Mouse (Mus musculus): ENCODE measurements around the gene 2610001J05Rik.
"Not testable (repeated sequence)": the region's sequence is repeated elsewhere in the genome, so short reads cannot be mapped to it uniquely, and the experiment has no call there.

2610001J05Rik gene

DNA sequence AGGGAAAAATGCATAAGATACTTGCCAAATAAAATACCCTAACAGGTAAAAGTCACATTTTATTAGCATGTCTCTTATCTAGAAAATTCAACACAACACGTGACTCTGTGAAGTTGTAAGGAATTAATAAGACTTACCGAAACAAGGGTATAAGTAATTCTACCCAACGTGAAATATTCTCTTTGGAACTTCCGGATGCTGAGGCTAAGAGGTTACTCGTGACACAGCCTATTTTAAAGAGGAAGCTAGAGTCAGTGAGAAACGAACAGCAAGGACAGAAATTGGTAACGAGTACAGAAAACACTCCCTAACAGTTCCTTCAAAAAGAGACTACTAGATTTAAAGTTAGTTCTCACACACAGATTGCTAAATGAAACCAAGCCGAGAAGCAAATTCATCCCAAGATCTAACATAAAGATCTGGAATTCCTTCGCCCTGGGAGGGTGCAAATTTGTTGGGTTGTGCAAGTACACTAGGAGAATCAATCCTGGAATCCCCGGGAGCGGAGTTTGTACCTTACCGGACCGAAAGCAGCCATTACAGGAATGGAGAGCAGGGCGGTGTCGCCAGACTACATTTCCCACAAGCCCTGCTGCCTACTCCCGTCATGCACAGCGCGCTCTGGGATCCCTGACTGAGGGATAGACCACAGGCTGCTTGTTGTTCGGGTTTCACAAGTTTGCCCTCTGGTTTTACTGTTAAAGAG, at the start of gene 2610001J05Rik:
Gene 2610001J05Rik (minus strand): TSS at position 600 of the 706 bp plus-strand sequence.
- DNase-seq (ENCODE audit: low spot score in 2 of 2), result peak; percentile 75 to 91

DNA sequence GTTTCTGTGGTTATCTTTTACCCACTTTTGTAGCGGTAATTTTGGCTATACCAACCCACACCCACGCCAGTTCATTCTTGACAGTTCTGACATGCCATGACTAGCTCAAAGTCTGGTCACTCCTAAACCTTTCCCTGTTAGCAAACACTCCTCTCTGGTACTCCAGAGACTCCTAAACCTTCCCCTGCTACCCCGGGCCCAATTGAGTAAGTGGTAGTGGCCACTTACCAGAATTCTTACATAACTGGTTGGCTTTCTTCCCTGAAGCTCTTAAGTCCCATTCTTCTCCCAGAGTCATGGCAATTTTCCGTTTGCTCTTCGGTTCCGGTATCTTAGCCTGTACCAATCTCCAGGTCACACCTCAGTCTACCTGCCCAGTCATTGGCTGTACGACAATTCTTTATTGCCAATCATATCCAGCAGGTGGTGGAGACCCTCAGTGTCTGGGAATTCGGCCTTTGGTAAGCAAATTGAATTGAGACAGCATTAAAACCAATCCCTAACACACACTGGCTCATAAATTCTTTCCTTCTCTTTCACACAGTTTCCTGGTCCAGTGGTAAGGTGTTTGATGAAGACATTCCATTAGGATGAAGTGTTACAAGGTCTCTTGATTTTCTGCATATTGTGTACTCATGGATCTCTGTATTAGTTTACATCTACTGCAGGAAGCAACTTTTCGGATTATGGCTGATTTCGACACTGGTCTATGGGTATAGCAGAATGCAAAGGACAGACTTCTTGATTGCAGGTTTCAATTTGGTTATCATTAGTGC, 38.6 kb upstream of the 2610001J05Rik start:
- no peak for DNase-seq (ENCODE audit: low spot score in 2 of 2)

DNA sequence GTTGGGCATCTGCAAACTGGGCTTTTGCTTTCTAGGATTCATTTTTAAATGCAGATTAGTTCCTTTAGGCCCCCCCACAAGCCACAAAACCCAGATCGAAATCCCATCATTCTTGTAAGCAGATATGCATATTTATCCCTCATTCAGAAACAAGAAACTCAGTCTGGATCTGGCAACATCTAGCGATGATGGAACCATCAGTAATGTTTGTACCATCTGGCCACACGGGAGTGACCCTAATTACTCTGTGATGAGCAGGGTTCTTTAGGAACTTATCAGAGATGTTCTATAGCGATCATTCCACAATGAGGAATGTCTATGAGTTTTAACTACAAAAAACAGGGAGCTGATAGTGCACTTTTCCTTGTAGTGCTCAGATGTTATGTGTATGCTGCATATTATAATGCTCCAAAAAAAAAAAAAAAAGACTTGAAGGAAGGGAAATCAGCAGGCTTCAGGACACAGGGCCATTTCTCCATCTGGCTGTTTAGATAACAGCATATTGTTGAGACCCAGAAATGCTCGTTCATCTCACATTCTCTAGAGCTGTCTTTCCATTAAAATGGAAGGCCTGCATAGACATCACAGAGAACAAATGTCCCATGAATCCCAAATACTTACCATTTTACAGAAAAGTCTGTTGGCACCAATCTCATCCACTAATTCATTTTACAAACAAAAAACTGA, 31.8 kb upstream of the 2610001J05Rik start:
- no peak for DNase-seq (ENCODE audit: low spot score in 2 of 2)

DNA sequence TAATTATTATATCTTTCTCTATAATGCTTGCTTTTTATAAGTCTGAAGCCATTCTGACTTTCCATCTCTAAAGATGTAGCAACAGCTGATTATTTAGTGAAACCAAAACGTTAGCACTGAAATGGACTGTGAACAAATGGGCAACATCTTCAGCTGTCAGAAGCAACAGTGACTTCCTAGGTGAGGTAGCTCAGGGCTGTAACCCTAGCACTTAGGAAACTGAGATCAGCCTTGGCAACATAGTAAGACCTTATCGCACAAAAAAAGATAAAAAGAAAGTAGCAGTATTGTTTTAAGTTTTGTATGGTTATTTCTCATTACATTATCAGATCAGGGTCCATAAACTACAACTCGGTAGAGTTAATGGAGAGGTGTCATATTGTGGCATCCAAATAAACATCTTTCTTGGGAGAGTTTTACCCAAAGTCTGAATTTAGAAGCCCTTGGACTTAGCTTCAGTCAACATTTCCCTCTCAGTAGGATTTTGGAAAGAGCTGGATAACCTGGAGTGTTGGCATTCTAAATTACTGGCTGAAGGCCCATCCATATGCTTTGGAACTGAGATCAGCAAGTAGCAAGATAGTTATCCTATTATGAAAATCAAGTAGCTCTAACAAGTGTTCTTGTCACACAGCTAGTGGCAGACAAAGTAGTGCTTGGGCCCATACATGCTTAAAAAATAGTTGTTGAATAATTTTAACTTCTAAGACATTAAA, 13.7 kb upstream of the 2610001J05Rik start:
- no peak for DNase-seq (ENCODE audit: low spot score in 2 of 2)

DNA sequence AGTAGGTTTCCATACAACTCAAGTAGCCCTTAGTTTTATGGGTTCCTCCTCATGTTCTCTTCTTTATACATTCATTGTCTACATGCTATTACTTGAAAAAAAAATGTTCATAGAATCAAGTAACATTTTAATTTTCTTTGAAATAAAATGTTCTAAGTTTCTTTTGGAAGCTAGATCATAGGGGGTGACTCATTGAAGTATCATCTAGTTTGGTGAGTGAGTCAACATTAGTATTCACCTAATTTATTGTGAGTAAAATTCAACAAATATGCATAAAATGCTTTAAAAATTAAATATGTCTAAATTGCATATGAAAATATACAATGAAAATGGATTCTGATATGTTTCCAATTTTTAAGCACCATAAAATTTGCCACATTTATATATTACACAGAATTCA, 11.6 kb upstream of the 2610001J05Rik start:
- DNase-seq (ENCODE audit: low spot score in 2 of 2), result no peak

DNA sequence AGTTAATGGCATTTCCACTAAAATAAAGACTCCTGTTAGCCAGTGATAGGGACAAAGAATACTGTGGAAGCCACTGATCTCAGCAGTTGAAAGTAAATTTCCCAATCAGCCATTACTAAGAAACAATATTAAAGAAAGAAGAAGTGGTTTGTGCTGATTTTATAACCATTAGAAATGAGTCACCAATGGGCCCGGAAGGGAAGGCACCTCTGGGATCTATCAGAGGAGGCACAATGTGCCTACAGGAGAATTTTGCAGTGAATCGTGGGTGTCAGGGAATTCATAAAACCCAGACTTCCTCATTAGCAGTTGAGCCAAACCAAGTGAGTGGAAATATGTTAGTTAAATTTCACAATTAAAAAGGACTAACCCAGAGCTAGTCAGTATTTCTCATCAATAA, 2.6 kb upstream of the 2610001J05Rik start:
- DNase-seq (ENCODE audit: low spot score in 2 of 2), result no peak

DNA sequence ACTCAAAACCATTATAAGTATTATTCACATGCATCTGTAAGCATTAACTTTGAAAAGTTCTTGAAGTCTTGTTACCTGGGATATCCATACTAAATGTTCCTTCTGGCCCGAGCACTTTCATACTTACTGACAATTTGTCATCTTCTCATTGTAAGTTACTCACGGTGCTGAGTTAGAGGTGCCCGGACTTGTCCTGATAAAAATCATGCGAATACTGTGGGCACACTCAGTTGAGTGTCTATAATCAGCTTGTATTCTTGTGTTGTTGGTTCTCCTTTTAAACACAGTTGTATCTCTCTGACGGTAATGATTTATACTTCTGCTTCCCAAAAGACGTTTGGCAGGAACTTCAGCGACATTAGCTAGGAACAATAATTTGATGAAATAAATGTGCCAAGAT, 758 bp upstream of the 2610001J05Rik start:
- no peak for DNase-seq (ENCODE audit: low spot score in 2 of 2)

DNA sequence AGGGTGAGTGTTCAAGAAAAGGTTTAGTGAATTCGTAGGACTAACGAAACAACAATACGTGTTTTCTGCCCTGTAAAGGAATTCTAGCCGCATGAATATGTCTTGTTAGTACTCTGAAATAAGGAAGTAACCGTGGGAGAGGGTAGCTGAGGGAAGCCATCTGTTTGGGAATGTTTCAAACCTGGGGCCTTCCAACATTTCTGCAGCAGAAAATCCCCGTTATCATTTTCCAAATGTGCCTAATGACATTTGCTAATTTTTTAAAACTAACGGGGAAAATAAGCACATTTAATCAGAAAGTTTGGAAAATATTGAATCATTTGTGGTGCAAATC, 274 bp upstream of the 2610001J05Rik start:
- DNase-seq (ENCODE audit: low spot score in 2 of 2), result no peak

DNA sequence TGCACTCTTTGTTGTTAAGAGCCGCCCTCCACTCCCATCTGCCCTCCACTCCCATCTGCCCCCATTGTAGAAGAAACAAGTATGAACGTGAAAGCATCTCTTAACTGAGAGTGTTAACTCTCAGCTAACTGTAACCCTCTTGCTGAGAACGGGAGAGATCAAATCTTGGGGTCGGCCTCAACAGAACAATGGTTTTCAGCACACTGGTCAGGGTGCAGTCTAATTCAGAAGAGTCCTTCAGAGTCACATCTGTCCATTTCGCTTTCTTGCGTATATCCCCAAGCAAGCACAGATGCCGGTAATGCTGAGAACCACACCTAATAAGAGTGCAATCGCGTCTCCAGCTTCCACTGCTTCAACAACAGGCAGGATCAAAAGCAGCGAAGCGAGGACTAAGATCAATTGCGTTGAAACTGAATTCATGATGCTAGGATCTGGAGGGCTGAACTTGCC, 1.0 kb downstream of the 2610001J05Rik start:
- no peak for DNase-seq (ENCODE audit: low spot score in 2 of 2)

DNA sequence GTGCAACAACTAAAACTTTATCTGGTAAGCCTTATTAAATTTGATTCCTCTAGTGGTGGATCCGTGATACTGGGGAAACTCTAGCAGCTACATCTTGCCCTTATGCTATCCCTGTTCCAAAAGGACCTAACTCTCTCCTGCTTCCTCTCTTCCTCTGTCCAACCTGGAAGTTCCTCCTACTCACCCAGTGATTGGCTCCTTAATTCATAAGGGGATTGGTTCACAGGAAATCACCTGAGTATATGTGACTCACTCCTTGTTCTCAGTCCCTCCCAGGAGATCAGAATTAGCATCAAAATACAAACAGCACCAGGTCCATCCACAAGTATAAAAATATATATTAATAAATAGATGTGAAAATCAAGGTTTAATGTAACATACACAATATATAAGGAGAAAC, 10.7 kb downstream of the 2610001J05Rik start:
- no peak for DNase-seq (ENCODE audit: low spot score in 2 of 2)

DNA sequence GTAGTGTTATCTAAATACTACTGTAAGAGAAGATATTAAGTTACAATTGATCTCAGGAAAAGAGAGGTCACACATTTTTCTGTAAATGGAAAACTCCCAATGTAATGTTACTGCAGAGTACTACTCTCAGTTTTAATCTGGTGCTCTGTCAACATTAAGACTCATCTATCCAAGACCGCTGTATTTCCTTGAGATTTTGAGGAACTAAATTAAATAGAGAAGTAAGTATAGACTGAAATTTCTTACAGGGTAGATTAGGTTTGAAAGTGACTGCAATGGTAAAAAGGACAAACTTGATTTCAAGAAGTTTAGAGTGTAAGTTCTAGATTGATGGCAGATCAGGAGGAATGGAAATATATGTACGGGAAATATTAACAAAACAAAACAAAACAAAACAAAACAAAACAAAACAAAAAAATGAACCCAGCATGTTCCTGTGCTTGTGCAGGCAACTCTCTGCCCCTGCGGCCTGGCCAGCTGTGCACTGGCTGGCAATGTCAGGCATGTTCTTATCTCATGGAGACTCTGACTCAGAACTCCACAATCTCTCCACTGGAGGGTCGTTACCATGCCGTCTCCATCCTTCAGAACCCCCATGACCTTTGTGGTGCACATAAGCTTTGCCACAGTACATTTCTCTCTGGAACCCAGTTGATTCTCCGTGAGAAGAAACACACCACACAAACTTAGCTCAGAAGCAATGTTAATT, 11.3 kb downstream of the 2610001J05Rik start:
- DNase-seq (ENCODE audit: low spot score in 2 of 2), result no peak

DNA sequence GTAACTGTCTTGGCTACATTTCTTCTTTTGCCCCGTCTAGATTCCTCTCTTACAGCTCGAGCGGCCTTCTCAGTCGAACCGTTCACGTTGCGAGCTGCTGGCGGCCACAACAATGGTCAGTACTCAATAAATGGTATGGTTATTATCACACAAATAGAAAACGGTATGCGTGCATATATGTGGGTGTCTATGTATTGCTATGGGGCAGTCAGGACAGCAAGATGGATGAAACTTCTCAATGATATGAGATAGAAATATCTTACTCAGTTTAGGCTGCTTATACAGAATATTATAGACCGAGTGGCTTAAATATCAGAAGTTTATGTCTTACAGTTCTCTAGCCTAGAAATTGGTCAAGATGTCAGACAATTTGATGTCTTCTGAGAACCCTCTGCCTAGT, 17.1 kb downstream of the 2610001J05Rik start:
- DNase-seq (ENCODE audit: low spot score in 2 of 2), result no peak

DNA sequence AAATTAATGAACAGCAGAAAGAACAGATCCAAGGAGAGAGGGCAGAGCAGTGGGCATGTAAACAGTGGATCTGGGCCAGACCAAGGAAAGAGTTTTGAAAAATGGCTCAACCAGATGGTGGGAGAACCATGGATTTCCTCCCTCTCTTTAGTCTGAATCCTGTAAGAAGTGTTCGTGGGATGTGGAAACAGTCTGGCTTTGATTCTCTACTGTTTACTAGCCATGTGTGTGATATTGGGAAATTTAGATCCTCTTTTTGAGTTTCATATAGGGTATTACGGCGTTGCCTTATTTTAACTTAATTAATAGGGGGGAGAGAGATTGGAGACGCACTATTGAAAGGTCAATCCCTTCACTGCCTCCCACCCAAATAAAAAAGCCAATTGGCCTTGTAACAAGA, 18.1 kb downstream of the 2610001J05Rik start:
- DNase-seq (ENCODE audit: low spot score in 2 of 2), result no peak

DNA sequence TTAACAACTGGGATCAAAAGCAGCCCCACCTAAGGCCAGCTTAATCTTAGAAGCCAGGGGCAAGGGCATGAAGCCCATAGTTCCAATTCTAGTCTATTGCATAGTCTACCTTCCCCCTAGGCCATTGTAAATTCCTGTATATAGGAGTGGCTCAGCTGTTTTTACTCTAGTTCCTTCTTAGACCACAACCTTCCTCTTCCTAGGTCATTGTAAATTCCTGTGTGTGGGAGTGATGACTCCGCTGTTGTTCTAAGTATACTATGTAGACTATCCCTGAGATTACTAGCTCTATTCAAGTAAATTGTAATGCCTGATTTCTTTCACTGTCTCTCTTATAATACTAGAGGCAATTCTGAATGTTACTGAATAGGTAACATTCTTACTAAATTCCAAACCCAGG, 25.3 kb downstream of the 2610001J05Rik start:
- DNase-seq (ENCODE audit: low spot score in 2 of 2), result not testable (repeated sequence)

DNA sequence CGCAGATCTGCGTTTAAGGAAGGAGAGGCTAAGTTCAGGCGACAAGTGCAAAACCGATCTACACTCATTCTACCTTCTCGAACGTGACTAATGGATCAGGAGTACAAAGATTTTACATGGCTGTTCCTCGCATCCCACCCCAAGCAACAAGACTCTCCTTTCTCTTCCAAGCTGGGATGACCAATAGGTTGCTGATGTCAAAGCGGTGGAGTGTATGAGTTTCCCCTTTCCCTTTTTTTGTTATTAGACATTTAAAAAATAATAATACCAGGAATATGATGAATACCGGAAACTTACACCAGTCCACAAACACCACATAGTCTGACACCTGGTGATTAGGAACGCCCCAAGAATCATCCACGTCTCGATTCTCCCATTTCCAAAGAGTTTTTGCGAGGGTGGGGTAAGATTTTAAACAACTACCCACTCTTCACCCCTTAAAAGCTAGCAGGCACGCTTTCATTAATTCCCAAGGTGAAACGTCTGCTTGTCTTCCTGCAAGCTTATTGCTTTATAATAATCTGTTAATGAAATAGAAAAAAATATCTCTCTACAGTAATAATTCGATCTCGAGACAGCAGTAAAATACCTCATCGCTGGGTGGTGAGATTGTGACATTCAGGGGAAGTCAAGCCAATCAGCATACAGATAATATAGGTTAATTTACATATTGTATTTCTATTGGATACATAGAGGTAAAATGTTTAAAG, 31.8 kb downstream of the 2610001J05Rik start, which contains the start of gene Gpr85:
Gene Gpr85 (minus strand): TSS at position 598 of the 710 bp plus-strand sequence.
- peak in 1 of 2 experiments; percentile 13 for DNase-seq (ENCODE audit: low spot score in 2 of 2)

DNA sequence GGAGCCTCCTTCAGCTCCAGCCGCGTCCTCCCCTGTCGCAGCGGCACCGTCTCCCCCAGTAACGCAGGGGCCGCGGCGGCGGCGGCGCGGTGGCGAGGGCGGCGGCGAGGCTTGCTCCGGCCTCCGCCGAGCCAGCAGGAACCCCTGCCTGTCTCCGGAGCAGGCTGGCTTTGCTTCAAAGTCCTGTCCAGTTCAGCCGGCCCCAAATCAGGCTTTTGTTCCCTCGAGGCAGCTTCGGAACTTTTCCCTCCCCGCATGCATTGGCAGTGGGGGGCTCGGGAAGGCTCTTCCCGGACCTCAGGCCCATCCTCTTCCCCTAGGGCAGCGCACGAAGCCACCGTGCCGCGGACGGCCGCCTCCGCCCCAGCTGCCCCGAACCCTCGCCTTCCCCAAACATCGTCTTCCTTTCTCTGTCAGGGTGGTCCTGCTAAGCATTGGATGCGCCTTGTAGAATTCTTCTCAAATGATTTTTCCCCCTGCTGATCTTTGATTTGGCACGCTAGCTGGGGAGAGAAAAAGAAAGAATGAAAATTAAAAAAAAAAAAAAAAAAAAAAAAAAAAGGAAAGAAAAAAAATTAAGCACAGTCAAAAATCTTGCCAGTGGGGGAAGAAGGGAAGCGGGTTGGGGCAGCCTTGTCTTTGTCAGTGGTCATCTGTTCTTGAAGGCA, 32.5 kb downstream of the 2610001J05Rik start:
- peak; percentile 39 to 57 for DNase-seq (ENCODE audit: low spot score in 2 of 2)

DNA sequence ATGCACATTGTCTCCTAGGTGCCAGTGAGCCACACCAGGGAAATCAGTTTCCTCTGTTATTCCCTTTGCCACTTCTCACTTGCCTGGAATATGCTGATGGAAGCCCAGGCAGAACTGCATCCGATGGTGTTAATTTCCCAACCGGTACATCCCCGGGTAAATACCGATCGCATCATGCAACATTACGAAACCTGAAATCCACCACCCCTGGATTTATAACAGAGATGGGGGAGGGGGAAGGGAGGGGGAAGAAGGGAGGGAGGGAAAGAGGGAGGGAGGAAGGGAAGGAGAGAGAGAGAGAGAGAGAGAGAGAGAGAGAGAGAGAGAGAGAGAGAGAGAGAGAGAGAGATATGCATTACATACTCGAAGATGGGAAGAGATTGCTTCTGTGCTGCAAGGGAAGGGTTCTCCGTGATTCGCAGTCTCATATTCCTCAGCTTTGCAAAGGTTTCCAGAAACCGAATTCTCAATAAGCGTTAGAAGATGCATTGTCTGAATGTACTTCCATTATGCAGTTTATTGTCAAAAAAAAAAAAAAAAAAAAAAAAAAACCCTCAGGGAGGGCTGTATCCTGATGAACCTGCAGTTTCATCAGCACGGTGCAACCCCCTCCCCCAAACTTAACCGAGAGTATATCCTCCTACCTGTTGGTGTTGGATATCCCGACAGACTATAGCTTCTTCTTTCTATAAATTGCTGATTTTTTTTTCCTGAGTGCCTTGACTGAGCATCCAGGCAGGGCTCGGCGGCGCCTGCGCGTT, 33.2 kb downstream of the 2610001J05Rik start:
- DNase-seq (ENCODE audit: low spot score in 2 of 2), result no peak

DNA sequence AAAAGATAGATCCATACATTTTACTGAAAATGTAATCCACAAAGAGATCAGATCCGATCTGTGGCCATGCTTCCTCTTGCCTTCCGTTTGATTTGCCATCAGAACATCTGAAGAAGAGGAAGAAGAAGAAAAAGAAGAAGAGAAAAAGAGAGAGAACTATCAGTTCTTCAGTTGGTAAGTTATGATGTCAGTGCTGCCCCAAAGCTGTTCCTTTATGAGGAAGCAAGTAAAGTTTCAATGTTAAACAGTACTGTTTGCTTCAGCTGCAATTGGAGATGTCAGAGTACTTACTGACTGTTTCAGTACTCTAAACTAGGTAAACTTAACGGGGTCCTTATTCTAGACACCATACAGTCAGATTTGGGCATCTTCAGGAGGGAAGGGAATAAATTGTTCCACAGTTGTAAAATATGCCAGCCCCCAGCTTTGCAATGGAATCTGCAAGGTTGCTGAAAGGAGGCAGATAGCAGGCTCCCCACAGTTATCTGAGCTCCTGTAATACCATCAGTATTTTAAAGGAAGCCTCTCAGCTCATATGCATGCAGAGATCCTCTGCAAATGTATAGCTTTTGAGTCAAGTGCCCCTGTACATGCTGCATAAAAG, 34.2 kb downstream of the 2610001J05Rik start:
- DNase-seq (ENCODE audit: low spot score in 2 of 2), result no peak

Measured in urinary bladder, adult 18-20 months (tissue).